Mouse (Mus musculus) erythroblast, adult 5-6 weeks (primary cell): ENCODE measurements around the gene Fam234b. TPM values are rescaled to one million over a fixed set of nuclear protein-coding genes. Genes with fewer than 3 reads are reported as not detected.

Experiments used
- ATAC-seq: replicated peaks from 2 replicates; pipeline ENCODE4 v1.8.0; 2016; ENCODE audit warnings: moderate number of reproducible peaks, mild to moderate bottlenecking, moderate TSS enrichment, inconsistent platforms; ENCODE audit not compliant: poor library complexity, low FRiP score, severe bottlenecking
- total RNA-seq, 2 experiments: library from RNA; stranded (forward) in 1 of 2; stranded (reverse) in 1 of 2; fragments of 150-400 nt in 1 of 2; fragments of 200-764, 138-1000 nt in 1 of 2; gene quantifications; 2 replicates each; pipeline versions ENCODE4 v1.2.3 to v1.2.4; 2015 to 2017; ENCODE audit warnings: low replicate concordance in 2 of 2

The Fam234b gene
- total RNA-seq, 2 experiments from 2014 or later, result 108 to 168 TPM

GRCm38 (mm10) chr6:135260435-135260834 is 62.7 kb downstream of the Fam234b start:
- peak; percentile 46; the same call in 1 of the 2 replicates for ATAC-seq

- no peak for ATAC-seq
Measured at GRCm38 (mm10) chr6:135261124-135261523, 63.3 kb downstream of the Fam234b start.

- no peak for ATAC-seq
Measured at GRCm38 (mm10) chr6:135262565-135262964, 64.8 kb downstream of the Fam234b start.

GRCm38 (mm10) chr6:135264136-135264535 is 66.4 kb downstream of the Fam234b start:
- no peak for ATAC-seq

DNA sequence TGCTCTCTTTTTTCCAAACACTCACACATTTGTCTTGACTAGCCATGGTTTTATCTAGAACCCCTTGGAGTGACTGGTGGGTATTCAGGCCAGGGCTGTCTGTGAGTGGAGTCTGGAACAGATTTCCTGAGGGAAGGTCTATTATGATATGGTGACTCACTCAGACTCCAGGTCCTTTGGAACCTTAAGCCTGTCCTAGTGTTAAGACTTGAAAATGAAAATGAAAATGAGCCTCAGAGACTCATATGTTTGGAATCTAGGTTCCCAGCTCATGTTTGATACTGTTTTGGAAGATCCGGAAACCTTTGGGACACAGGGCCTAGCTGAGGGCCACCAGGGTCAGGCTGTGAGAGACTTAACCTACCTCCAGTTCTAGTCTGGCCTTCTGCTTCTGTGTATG is 68.3 kb downstream of the Fam234b start:
- ATAC-seq, result peak; percentile 33; the same call in 1 of the 2 replicates

DNA sequence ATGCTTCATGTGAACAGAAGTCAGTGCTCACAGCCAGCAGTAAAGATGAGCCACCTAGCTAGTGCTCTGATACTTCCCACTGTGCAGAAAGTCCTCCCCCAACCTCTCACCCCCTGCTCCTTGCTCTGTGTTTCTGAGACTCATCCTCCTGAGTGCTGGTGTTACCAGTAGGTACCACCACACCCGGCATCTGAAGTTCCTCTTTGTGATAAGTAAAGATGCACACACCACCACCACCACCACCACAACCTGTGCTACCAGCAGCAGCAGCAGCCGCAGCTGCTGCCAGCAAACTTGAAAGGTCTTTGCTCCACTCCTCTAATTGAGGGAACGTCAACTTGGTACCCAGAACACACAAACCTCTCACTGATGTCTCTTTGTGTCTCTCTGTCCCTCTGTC is 69.4 kb downstream of the Fam234b start:
- ATAC-seq, result no peak

DNA sequence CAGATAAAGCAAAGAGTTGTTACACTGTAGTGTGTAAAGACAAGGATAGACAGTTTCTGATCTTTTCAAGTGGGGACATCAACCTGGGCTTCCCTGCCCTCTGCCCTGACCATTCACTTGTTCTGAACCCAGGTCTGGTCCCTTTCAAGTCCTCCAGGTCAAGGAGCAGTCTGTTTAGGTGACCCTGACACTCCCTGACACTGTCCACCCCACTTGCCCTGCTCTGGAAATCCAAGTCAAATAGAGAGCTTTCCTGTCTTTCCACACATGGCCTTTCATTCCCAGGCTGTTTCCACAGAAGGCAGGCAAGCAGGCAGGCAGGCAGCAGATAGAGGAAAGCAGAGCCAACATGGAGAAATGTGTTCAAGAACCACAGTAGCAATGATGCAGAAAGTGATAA is 70.6 kb downstream of the Fam234b start:
- no peak for ATAC-seq

DNA sequence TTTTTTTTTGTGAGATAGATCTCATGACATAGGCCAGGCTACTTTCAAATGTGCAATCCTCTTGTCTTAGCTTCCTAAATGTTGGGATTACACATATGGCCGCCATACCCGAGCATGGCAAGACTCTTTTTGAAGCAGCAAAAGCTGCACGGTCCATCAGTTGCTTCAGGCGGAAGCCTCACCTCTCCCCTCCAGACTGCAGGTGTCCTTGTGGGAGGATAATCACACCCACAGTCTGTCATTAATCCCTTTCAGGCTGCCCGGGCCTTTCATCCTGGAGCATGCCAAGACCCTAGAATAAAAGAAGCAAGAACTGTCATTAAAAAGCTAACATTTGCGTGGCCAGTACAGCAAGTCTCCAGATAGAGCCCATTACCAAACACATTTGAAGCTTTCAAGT is 71.8 kb downstream of the Fam234b start:
- ATAC-seq, result no peak

DNA sequence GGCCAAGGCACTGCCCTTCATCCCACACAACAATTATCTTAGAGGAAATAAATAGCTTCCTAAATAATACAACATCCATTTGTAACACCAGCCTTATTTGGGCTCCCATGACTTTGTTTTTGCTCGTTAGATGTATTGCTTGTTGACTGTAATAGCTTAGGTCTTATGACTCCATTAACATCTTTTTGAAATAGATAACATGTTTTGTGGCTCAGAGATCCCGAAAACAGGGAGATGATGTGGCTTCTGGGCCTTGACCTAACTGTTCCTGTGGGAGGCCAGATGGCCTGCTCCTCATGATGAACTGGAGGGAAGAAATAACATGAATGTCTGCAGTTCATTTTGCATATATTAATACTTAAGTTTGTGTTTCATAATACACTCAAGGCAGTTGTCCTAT is 74.0 kb downstream of the Fam234b start:
- no peak for ATAC-seq

DNA sequence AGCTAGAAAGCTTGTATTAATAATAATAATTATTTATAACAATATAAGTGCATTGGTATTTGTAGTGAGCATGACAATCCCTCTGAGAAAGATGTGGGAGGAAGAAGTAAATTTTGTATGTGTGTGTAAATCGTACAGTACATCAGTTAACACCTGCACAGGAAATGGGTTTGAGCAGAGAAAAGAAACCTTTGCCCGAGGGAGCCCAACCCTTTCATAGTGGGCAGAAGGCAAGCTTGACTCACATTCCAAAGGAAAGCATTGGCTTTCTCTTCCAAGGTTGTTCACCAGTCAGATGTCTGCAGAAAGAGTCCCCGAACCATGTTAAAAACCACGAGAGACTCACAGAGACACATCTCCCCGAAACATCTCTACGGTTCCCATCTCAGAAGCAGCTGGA is 75.3 kb downstream of the Fam234b start:
- ATAC-seq, result no peak

DNA sequence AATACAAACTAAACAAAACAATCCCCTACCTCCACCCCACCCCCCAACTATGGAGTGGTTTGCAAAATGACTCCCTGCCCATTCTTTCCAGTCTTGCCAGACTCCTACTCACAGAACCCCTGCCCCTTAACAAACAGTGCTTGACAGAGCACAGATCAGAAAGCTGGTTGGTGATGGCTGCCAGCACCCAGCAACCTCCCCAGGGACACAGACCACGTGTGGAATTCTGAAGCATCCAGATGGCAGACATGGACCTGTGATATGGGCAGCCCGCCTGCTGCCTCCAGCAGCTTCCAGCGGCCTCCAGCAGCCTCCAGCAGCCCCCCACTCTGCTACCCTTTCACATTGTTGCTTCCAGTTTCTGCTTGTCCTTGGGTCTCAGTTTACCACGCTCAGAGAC is 77.5 kb downstream of the Fam234b start:
- ATAC-seq, result no peak

GRCm38 (mm10) chr6:135276474-135277295 is 78.9 kb downstream of the Fam234b start:
- ATAC-seq, result no peak

GRCm38 (mm10) chr6:135278302-135278701 is 80.5 kb downstream of the Fam234b start:
- no peak for ATAC-seq

- ATAC-seq, result no peak
Measured at GRCm38 (mm10) chr6:135279286-135279685, 81.5 kb downstream of the Fam234b start.

GRCm38 (mm10) chr6:135279856-135280255 is 82.1 kb downstream of the Fam234b start:
- ATAC-seq, result no peak

GRCm38 (mm10) chr6:135292391-135292790 is 94.6 kb downstream of the Fam234b start:
- no peak for ATAC-seq

GRCm38 (mm10) chr6:135294150-135294549 is 96.4 kb downstream of the Fam234b start:
- ATAC-seq, result no peak

Other genes starting within 250 kb of the Fam234b start
- gene Apold1, start 216.3 kb upstream of the Fam234b start, total RNA-seq (2015; ENCODE audit: low replicate concordance), result 0.19 and 2.1 TPM in 2 replicates
- gene Apold1, start 216.3 kb upstream of the Fam234b start, total RNA-seq (2017; ENCODE audit: low replicate concordance), result 4.9 and 6.4 TPM in 2 replicates
- gene Ddx47, start 186.4 kb upstream of the Fam234b start, total RNA-seq (2015; ENCODE audit: low replicate concordance), result 29.8 and 34.9 TPM in 2 replicates
- 40.4 and 64.3 TPM in 2 replicates for gene Ddx47, start 186.4 kb upstream of the Fam234b start, total RNA-seq (2017; ENCODE audit: low replicate concordance)
- gene Gprc5a, start 132.3 kb upstream of the Fam234b start, total RNA-seq (2015; ENCODE audit: low replicate concordance), result not detected in 2 replicates
- gene Gprc5a, start 132.3 kb upstream of the Fam234b start, total RNA-seq (2017; ENCODE audit: low replicate concordance), result not detected in 2 replicates
- not detected in 2 replicates for gene Gprc5d, start 79.7 kb upstream of the Fam234b start, total RNA-seq (2015; ENCODE audit: low replicate concordance)
- gene Gprc5d, start 79.7 kb upstream of the Fam234b start, total RNA-seq (2017; ENCODE audit: low replicate concordance), result not detected in 2 replicates
- gene Hebp1, start within 50 bp of the Fam234b start, total RNA-seq (2015; ENCODE audit: low replicate concordance), result 72.1 and 87.8 TPM in 2 replicates
- 143 and 274 TPM in 2 replicates for gene Hebp1, start within 50 bp of the Fam234b start, total RNA-seq (2017; ENCODE audit: low replicate concordance)
- not detected in 2 replicates for gene Gsg1, start 56.4 kb downstream of the Fam234b start, total RNA-seq (2015; ENCODE audit: low replicate concordance)
- not detected in 2 replicates for gene Gsg1, start 56.4 kb downstream of the Fam234b start, total RNA-seq (2017; ENCODE audit: low replicate concordance)
- not detected in 2 replicates for gene Pbp2, start 112.4 kb downstream of the Fam234b start, total RNA-seq (2015; ENCODE audit: low replicate concordance)
- gene Pbp2, start 112.4 kb downstream of the Fam234b start, total RNA-seq (2017; ENCODE audit: low replicate concordance), result not detected in 2 replicates
- gene Emp1, start 164.6 kb downstream of the Fam234b start, total RNA-seq (2015; ENCODE audit: low replicate concordance), result 0.42 and 2.3 TPM in 2 replicates
- gene Emp1, start 164.6 kb downstream of the Fam234b start, total RNA-seq (2017; ENCODE audit: low replicate concordance), result 2.1 TPM in 1 of 2 replicates, not detected in the other